Mouse (Mus musculus) ES-Bruce4 (cell line): ENCODE data around the gene Tlnrd1. TPM values are rescaled to one million over a fixed set of nuclear protein-coding genes. Genes with fewer than 3 reads are reported as not detected.
A peak's percentile ranks its signal among the peaks of the same experiment; 100 is the strongest.

Source experiments
- H3K27ac ChIP-seq: 2 replicates; pipeline ENCODE4 v1.5.1; 2012; ENCODE audit warnings: low read length, inconsistent platforms; ENCODE audit not compliant: insufficient read depth
- H3K27me3 ChIP-seq: 2 replicates; pipeline ENCODE4 v1.6.1; 2012; ENCODE audit warnings: mild to moderate bottlenecking, low read length, inconsistent platforms; ENCODE audit not compliant: control insufficient read depth, poor library complexity, insufficient read depth, severe bottlenecking
- H3K36me3 ChIP-seq: 2 replicates; pipeline ENCODE4 v1.6.1; 2012; ENCODE audit warnings: inconsistent platforms, mild to moderate bottlenecking, low read length, moderate library complexity; ENCODE audit not compliant: control insufficient read depth, poor library complexity, insufficient read depth, severe bottlenecking
- H3K4me1 ChIP-seq: one replicate; pipeline ENCODE4 v1.8.1; 2011; ENCODE audit warnings: low read length; ENCODE audit not compliant: control insufficient read depth, insufficient read depth
- H3K4me3 ChIP-seq: 2 replicates; pipeline ENCODE4 v1.5.1; 2011; ENCODE audit warnings: low read depth, mild to moderate bottlenecking, low read length
- H3K9ac ChIP-seq: 2 replicates; pipeline ENCODE4 v1.6.1; 2012; ENCODE audit warnings: low read depth, mild to moderate bottlenecking, inconsistent platforms; ENCODE audit not compliant: poor library complexity, severe bottlenecking
- H3K9me3 ChIP-seq: replicated peaks from 2 replicates; pipeline ENCODE4 v1.6.1; 2012; ENCODE audit warnings: mild to moderate bottlenecking, low read length, inconsistent platforms; ENCODE audit not compliant: control insufficient read depth, poor library complexity, insufficient read depth, severe bottlenecking
- CTCF ChIP-seq: IDR thresholded peaks from one replicate; pipeline ENCODE4 v1.8.1; 2011; ENCODE audit warnings: low read depth, low read length
- EP300 ChIP-seq: IDR thresholded peaks from 2 replicates; pipeline ENCODE4 v1.6.1; 2011; ENCODE audit warnings: low read depth, low read length; ENCODE audit not compliant: insufficient read depth
- POLR2A ChIP-seq: IDR thresholded peaks from one replicate; pipeline ENCODE4 v1.8.1; 2011; ENCODE audit warnings: low read length; ENCODE audit not compliant: insufficient read depth
- polyA plus RNA-seq: library from polyadenylated mRNA; stranded (reverse); fragments of >200 nt; gene quantifications from 2 replicates; pipeline ENCODE4 v1.2.4, GENCODE M21; 2011; ENCODE audit warnings: low read depth; ENCODE audit not compliant: missing spikeins, insufficient read depth, insufficient read length

The Tlnrd1 gene
- polyA plus RNA-seq, 1 experiment = 17.8 TPM

DNA sequence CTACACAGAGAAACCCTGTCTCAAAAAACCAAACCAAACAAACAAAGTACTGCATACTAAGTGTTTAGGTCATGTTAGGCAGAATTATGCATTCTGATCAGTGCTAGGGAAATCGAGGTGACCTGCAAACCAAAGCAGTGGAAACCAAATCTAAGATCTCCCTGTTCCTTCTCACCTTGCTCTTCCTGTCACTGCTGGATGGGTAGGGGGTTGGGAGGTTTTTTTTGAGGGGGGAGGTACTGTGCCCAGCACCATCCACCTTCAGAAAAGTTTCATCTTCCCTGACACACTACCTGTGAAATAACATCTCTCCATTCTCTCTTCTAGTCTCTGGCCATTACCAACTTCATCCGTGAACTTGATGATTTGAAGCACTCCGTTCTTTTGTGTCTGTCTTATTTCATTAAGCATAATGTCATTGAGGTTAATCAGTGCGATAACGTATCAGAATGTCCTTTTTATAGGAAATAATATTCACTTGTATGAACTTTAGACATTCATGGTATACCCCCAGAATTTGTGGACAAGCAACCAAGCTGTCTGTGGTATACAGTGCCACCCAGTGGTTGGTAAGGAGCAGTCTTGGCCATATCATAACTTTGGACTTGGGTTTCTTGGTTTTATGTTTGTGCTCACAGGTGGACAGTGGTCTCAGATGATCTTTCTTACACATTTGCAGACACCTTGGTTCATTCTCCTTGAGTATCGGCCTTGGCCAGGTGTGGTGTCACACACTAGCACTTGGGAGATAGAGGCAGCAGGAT, 2.4 kb upstream of the Tlnrd1 start:
- Histone ChIP-seq H3K27ac (no peak overlapping the region), H3K9me3 (no peaks in the 10 kb centered on the region), H3K36me3 (no peaks in the 10 kb centered on the region; the same call in 1 of the 2 replicates), H3K4me1 (peaks cover 2% of the 10 kb centered on the region), H3K9ac (no peak overlapping the region), H3K27me3 (no peaks in the 10 kb centered on the region), H3K4me3 (no peak overlapping the region)
- TF ChIP-seq POLR2A = no peak
- TF ChIP-seq EP300 = no peak
- no peak for TF ChIP-seq CTCF

DNA sequence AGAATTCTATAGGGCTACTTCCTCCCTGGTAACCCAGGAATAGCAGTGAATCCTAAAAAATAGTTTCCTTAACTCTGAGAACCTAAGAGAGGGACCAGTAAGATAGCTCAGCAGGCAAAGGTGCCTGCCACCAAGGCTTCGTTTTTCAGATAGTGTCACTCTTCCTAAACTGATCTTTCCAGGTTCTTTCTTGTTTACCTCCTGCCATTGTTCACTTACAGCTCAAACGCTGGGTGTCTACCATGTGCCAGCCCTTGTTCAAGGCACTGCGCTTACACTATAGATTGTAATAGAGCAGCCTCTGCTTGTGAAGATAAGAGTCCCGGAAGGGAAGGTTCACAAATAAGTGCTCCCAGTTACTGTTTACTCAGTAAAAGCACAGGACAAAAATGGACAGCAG, 1.7 kb upstream of the Tlnrd1 start:
- Histone ChIP-seq H3K9ac (no peak overlapping the region), H3K27me3 (no peaks in the 10 kb centered on the region), H3K4me1 (peaks cover 2% of the 10 kb centered on the region), H3K36me3 (no peaks in the 10 kb centered on the region; the same call in 1 of the 2 replicates), H3K27ac (peak overlapping the region; percentile 24; the same call in 1 of the 2 replicates), H3K9me3 (no peaks in the 10 kb centered on the region), H3K4me3 (no peak overlapping the region)
- no peak for TF ChIP-seq POLR2A
- TF ChIP-seq CTCF = no peak

GRCm38 (mm10) chr7:83884921-83885532, 922 bp upstream of the Tlnrd1 start:
- Histone ChIP-seq H3K4me1 (peaks cover 2% of the 10 kb centered on the region), H3K9ac (peak overlapping the region; percentile 89), H3K27me3 (no peaks in the 10 kb centered on the region), H3K4me3 (peak overlapping the region; percentile 79), H3K27ac (peak overlapping the region; percentile 94), H3K9me3 (no peaks in the 10 kb centered on the region), H3K36me3 (no peaks in the 10 kb centered on the region; the same call in 1 of the 2 replicates)
- TF ChIP-seq POLR2A (no peak), CTCF (no peak), EP300 (peak; percentile 64; the same call in 1 of the 2 replicates)

DNA sequence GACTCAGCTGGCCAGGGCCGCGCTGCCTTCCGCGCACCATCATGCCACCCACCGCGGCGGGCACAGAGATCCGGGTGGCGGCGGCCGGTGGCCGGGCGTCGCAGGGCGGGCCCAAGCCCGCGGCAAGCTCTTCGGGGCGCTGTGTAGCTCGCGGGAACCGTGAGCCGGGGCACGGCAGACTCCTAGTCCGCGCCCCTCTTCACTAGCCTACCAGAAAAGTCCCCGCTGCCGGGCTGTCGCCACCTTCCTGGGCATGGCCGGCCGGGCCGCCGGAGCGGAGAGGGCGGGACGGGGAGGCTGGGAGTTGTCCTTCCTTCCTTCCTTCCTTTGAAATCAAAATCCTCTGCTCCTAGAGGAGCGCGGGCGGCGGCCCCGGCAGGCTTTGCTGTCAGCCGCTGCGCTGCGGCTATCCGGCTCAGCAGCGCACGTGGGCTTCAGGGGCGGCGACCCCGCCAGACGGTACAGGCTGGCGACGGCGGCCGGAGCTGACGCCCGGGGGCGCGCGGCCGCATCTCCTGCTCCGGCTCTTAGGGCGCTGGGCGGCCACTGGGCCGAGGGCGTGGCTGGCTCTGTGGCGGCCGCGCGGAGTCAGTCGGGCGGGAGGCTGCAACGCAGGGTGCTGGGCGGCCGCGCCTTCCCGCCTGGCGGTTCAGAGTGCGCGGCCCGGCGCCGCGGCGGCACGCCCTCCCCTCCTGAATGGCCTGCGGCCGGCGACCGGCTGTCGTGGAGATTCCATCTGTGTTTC, 657 bp downstream of the Tlnrd1 start:
- Histone ChIP-seq H3K9ac (peak overlapping the region; percentile 89), H3K36me3 (no peaks in the 10 kb centered on the region; the same call in 1 of the 2 replicates), H3K4me3 (peak overlapping the region; percentile 79), H3K27me3 (no peaks in the 10 kb centered on the region), H3K9me3 (no peaks in the 10 kb centered on the region), H3K4me1 (no peaks in the 10 kb centered on the region), H3K27ac (peak overlapping the region; percentile 94)
- no peak for TF ChIP-seq POLR2A
- no peak for TF ChIP-seq CTCF
- TF ChIP-seq EP300 = no peak

DNA sequence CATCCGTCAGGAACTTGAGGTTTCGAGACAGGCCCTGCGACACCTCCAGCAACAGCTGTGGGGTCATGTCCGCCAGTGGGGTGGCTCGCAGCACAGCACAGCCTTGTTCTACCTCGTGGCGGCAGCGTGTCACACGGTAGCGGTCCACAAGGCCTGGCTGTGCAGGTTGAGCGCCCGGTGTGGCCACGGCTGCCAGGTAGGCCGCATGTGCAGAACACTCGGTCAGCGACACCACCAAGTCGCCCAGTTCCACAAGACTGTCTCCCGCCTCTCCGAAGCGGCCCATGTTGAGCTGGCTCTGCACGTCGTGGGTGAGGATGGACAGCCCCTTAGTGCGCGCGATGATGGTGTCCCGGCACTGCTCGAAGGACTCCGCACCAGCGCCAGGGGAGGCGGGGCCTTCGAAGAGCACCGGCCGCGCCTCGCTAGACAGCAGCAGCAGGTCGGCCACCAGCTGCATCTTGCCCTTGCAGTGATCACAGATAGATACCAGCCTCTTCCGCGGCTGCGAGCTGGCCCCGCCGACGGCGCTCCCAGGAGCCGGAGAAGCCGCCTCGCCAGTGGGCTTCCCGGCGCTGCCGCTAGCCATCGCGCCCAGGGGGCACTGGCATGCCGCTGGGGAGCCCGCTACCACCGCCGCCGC, 1.4 kb downstream of the Tlnrd1 start:
- Histone ChIP-seq H3K9me3 (no peaks in the 10 kb centered on the region), H3K9ac (peak overlapping the region; percentile 89), H3K36me3 (no peaks in the 10 kb centered on the region; the same call in 1 of the 2 replicates), H3K4me3 (peak overlapping the region; percentile 79), H3K27me3 (no peaks in the 10 kb centered on the region), H3K4me1 (peaks cover 3% of the 10 kb centered on the region), H3K27ac (peak overlapping the region; percentile 94; the same call in 1 of the 2 replicates)
- TF ChIP-seq CTCF = no peak
- TF ChIP-seq POLR2A = no peak
- no peak for TF ChIP-seq EP300
